Mouse (Mus musculus): ENCODE measurements at regions not wholly inside any gene's neighbourhood (a gene's known extent, or its start where the extent isn't known, plus 50 kb on each side); places are given as distances from the start of the nearest gene placed in this dataset.

- no peaks in the 10 kb centered on the region for H3K27me3 ChIP-seq (ENCODE audit: control insufficient read depth, insufficient read depth, low read depth, low read length)
- 16% methylated on average over 1 of the region's 1 CpGs for WGBS (ENCODE audit: insufficient replicate concordance)
These were observed 1232.3 kb upstream of the Lrrc6 start for GRCm38 (mm10) chr15:67732988-67733387.

GRCm38 (mm10) chr15:67729492-67729891 is 1228.8 kb upstream of the Lrrc6 start:
- Histone ChIP-seq H3K9ac (ENCODE audit: low read depth, low read length) (no peak overlapping the region), H3K4me2 (ENCODE audit: low read depth, low read length) (no peak overlapping the region), H3K9me3 (replicated peaks; ENCODE audit: control insufficient read depth, low read length) (no peaks in the 10 kb centered on the region), H3K4me1 (ENCODE audit: control insufficient read depth, low read depth, low read length) (no peaks in the 10 kb centered on the region), H3K27me3 (ENCODE audit: control insufficient read depth, insufficient read depth, low read depth, low read length) (no peaks in the 10 kb centered on the region), H3K27ac (ENCODE audit: low read length) (no peak overlapping the region), H3K36me3 (ENCODE audit: control insufficient read depth, insufficient read depth) (no peaks in the 10 kb centered on the region), H3K4me3 (ENCODE audit: low read depth, low read length) (no peak overlapping the region)
- no peak for ATAC-seq (ENCODE audit: low read depth)
- 82% methylated on average over 8 of the region's 8 CpGs for WGBS (ENCODE audit: insufficient replicate concordance)

More at GRCm38 (mm10) chr15:67732988-67733387, 1232.3 kb upstream of the Lrrc6 start:
- H3K36me3 ChIP-seq (ENCODE audit: control insufficient read depth, insufficient read depth) = no peaks in the 10 kb centered on the region
- H3K4me2 ChIP-seq (ENCODE audit: low read depth, low read length) = no peak overlapping the region
- H3K9ac ChIP-seq (ENCODE audit: low read depth, low read length) = no peak overlapping the region
- no peaks in the 10 kb centered on the region for H3K4me1 ChIP-seq (ENCODE audit: control insufficient read depth, low read depth, low read length)
- no peaks in the 10 kb centered on the region for H3K9me3 ChIP-seq (replicated peaks; ENCODE audit: control insufficient read depth, low read length)
- ATAC-seq (ENCODE audit: low read depth) = no peak
- no peak overlapping the region for H3K27ac ChIP-seq (ENCODE audit: low read length)
- no peak overlapping the region for H3K4me3 ChIP-seq (ENCODE audit: low read depth, low read length)

- H3K4me1 ChIP-seq (ENCODE audit: control insufficient read depth, low read depth, low read length) = no peaks in the 10 kb centered on the region
- H3K27ac ChIP-seq (ENCODE audit: low read length) = no peak overlapping the region
- no peak overlapping the region for H3K4me3 ChIP-seq (ENCODE audit: low read depth, low read length)
- no peak for ATAC-seq (ENCODE audit: low read depth)
- no peak overlapping the region for H3K9ac ChIP-seq (ENCODE audit: low read depth, low read length)
- WGBS (ENCODE audit: insufficient replicate concordance) = 52% methylated on average over 5 of the region's 5 CpGs
- H3K27me3 ChIP-seq (ENCODE audit: control insufficient read depth, insufficient read depth, low read depth, low read length) = no peaks in the 10 kb centered on the region
- no peaks in the 10 kb centered on the region for H3K36me3 ChIP-seq (ENCODE audit: control insufficient read depth, insufficient read depth)
- no peaks in the 10 kb centered on the region for H3K9me3 ChIP-seq (replicated peaks; ENCODE audit: control insufficient read depth, low read length)
- H3K4me2 ChIP-seq (ENCODE audit: low read depth, low read length) = no peak overlapping the region
These were observed 1224.5 kb upstream of the Lrrc6 start for GRCm38 (mm10) chr15:67725239-67725638.

GRCm38 (mm10) chr15:67714203-67714602 is 1213.5 kb upstream of the Lrrc6 start:
- H3K4me3 ChIP-seq (ENCODE audit: low read depth, low read length) = no peak overlapping the region
- ATAC-seq (ENCODE audit: low read depth) = no peak
- 52% methylated on average over 3 of the region's 3 CpGs for WGBS (ENCODE audit: insufficient replicate concordance)

GRCm38 (mm10) chr15:67686140-67686539 is 1185.4 kb upstream of the Lrrc6 start:
- WGBS (ENCODE audit: insufficient replicate concordance) = 34% methylated on average over 1 of the region's 1 CpGs
- no peak overlapping the region for H3K27ac ChIP-seq (ENCODE audit: low read length)
- no peaks in the 10 kb centered on the region for H3K4me1 ChIP-seq (ENCODE audit: control insufficient read depth, low read depth, low read length)
- no peak overlapping the region for H3K4me2 ChIP-seq (ENCODE audit: low read depth, low read length)
- H3K4me3 ChIP-seq (ENCODE audit: low read depth, low read length) = no peak overlapping the region
- H3K27me3 ChIP-seq (ENCODE audit: control insufficient read depth, insufficient read depth, low read depth, low read length) = no peaks in the 10 kb centered on the region
- H3K9me3 ChIP-seq (replicated peaks; ENCODE audit: control insufficient read depth, low read length) = no peaks in the 10 kb centered on the region
- no peak for ATAC-seq (ENCODE audit: low read depth)
- no peak overlapping the region for H3K9ac ChIP-seq (ENCODE audit: low read depth, low read length)
- no peaks in the 10 kb centered on the region for H3K36me3 ChIP-seq (ENCODE audit: control insufficient read depth, insufficient read depth)

More at GRCm38 (mm10) chr15:67714203-67714602, 1213.5 kb upstream of the Lrrc6 start:
- Histone ChIP-seq H3K36me3 (ENCODE audit: control insufficient read depth, insufficient read depth) (no peaks in the 10 kb centered on the region), H3K9me3 (replicated peaks; ENCODE audit: control insufficient read depth, low read length) (no peaks in the 10 kb centered on the region), H3K27me3 (ENCODE audit: control insufficient read depth, insufficient read depth, low read depth, low read length) (no peaks in the 10 kb centered on the region), H3K27ac (ENCODE audit: low read length) (no peak overlapping the region), H3K9ac (ENCODE audit: low read depth, low read length) (no peak overlapping the region), H3K4me1 (ENCODE audit: control insufficient read depth, low read depth, low read length) (no peaks in the 10 kb centered on the region), H3K4me2 (ENCODE audit: low read depth, low read length) (no peak overlapping the region)

GRCm38 (mm10) chr15:67673276-67673675 is 1172.6 kb upstream of the Lrrc6 start:
- Histone ChIP-seq H3K9ac (ENCODE audit: low read depth, low read length) (no peak overlapping the region), H3K36me3 (ENCODE audit: control insufficient read depth, insufficient read depth) (no peaks in the 10 kb centered on the region), H3K4me1 (ENCODE audit: control insufficient read depth, low read depth, low read length) (no peaks in the 10 kb centered on the region), H3K27ac (ENCODE audit: low read length) (no peak overlapping the region), H3K4me3 (ENCODE audit: low read depth, low read length) (no peak overlapping the region), H3K27me3 (ENCODE audit: control insufficient read depth, insufficient read depth, low read depth, low read length) (no peaks in the 10 kb centered on the region), H3K4me2 (ENCODE audit: low read depth, low read length) (no peak overlapping the region), H3K9me3 (replicated peaks; ENCODE audit: control insufficient read depth, low read length) (no peaks in the 10 kb centered on the region)
- ATAC-seq (ENCODE audit: low read depth) = no peak
- WGBS (ENCODE audit: insufficient replicate concordance) = 71% methylated on average over 2 of the region's 2 CpGs

- Histone ChIP-seq H3K27ac (ENCODE audit: low read length) (no peak overlapping the region), H3K4me3 (ENCODE audit: low read depth, low read length) (no peak overlapping the region), H3K36me3 (ENCODE audit: control insufficient read depth, insufficient read depth) (no peaks in the 10 kb centered on the region), H3K9ac (ENCODE audit: low read depth, low read length) (no peak overlapping the region), H3K9me3 (replicated peaks; ENCODE audit: control insufficient read depth, low read length) (no peaks in the 10 kb centered on the region), H3K27me3 (ENCODE audit: control insufficient read depth, insufficient read depth, low read depth, low read length) (no peaks in the 10 kb centered on the region), H3K4me1 (ENCODE audit: control insufficient read depth, low read depth, low read length) (no peaks in the 10 kb centered on the region), H3K4me2 (ENCODE audit: low read depth, low read length) (no peak overlapping the region)
- no peak for ATAC-seq (ENCODE audit: low read depth)
- WGBS (ENCODE audit: insufficient replicate concordance) = 4% methylated on average over 1 of the region's 1 CpGs
These were observed 1135.4 kb upstream of the Lrrc6 start for GRCm38 (mm10) chr15:67636155-67636554.

GRCm38 (mm10) chr15:67626704-67627287 is 1126.1 kb upstream of the Lrrc6 start:
- H3K36me3 ChIP-seq (ENCODE audit: control insufficient read depth, insufficient read depth) = no peaks in the 10 kb centered on the region
- no peak overlapping the region for H3K27ac ChIP-seq (ENCODE audit: low read length)
- no peak overlapping the region for H3K9ac ChIP-seq (ENCODE audit: low read depth, low read length)
- peaks cover 1% of the 10 kb centered on the region; the same call in 1 of the 2 replicates for H3K9me3 ChIP-seq (replicated peaks; ENCODE audit: control insufficient read depth, low read length)
- no peak for ATAC-seq (ENCODE audit: low read depth)
- H3K4me1 ChIP-seq (ENCODE audit: control insufficient read depth, low read depth, low read length) = no peaks in the 10 kb centered on the region
- H3K4me3 ChIP-seq (ENCODE audit: low read depth, low read length) = no peak overlapping the region
- no peaks in the 10 kb centered on the region for H3K27me3 ChIP-seq (ENCODE audit: control insufficient read depth, insufficient read depth, low read depth, low read length)
- 23% methylated on average over 3 of the region's 3 CpGs for WGBS (ENCODE audit: insufficient replicate concordance)
- H3K4me2 ChIP-seq (ENCODE audit: low read depth, low read length) = no peak overlapping the region

- no peaks in the 10 kb centered on the region for H3K36me3 ChIP-seq (ENCODE audit: control insufficient read depth, insufficient read depth)
- no peaks in the 10 kb centered on the region for H3K4me1 ChIP-seq (ENCODE audit: control insufficient read depth, low read depth, low read length)
- ATAC-seq (ENCODE audit: low read depth) = no peak
- no peak overlapping the region for H3K27ac ChIP-seq (ENCODE audit: low read length)
- WGBS (ENCODE audit: insufficient replicate concordance) = 37% methylated on average over 3 of the region's 3 CpGs
- no peak overlapping the region for H3K9ac ChIP-seq (ENCODE audit: low read depth, low read length)
- no peak overlapping the region for H3K4me2 ChIP-seq (ENCODE audit: low read depth, low read length)
- H3K4me3 ChIP-seq (ENCODE audit: low read depth, low read length) = no peak overlapping the region
- no peaks in the 10 kb centered on the region for H3K27me3 ChIP-seq (ENCODE audit: control insufficient read depth, insufficient read depth, low read depth, low read length)
- no peaks in the 10 kb centered on the region for H3K9me3 ChIP-seq (replicated peaks; ENCODE audit: control insufficient read depth, low read length)
These were observed 1111.2 kb upstream of the Lrrc6 start for GRCm38 (mm10) chr15:67611896-67612295.

Measured in liver, embryonic 16.5 days (tissue).